Mouse (Mus musculus) MEL (cell line): ENCODE measurements around the gene C7. TPM values are rescaled to one million over a fixed set of nuclear protein-coding genes. Genes with fewer than 3 reads are reported as not detected.

ENCODE experiments used
- DNase-seq: peaks from one replicate; pipeline ENCODE4 v3.0.0; 2011; ENCODE audit warnings: low read depth, low spot score
- H3K27ac ChIP-seq: 2 replicates; pipeline ENCODE4 v1.5.1; 2012; ENCODE audit warnings: low read depth, mild to moderate bottlenecking, control low read depth, low read length, moderate library complexity; ENCODE audit not compliant: control insufficient read depth
- H3K27me3 ChIP-seq, 2 experiments: fragments of 150-350 bp in 1 of 2; sonication (generic) in 1 of 2; 2 replicates each; pipeline ENCODE4 v1.6.1; 2012; ENCODE audit warnings: low read length in 2 of 2, mild to moderate bottlenecking in 2 of 2, improper control_type of control experiment in 1 of 2, moderate library complexity in 1 of 2; ENCODE audit not compliant: insufficient read depth in 2 of 2, control insufficient read depth in 1 of 2
- H3K36me3 ChIP-seq, 2 experiments: 2 replicates each; pipeline ENCODE4 v1.6.1; 2012 to 2014; ENCODE audit warnings: low read length in 2 of 2, improper control_type of control experiment in 1 of 2, inconsistent platforms in 1 of 2, mild to moderate bottlenecking in 1 of 2; ENCODE audit not compliant: insufficient read depth in 2 of 2, control insufficient read depth in 1 of 2
- H3K4me1 ChIP-seq, 2 experiments: fragments of 150-350 bp in 1 of 2; sonication (generic) in 1 of 2; 2 replicates each; pipeline ENCODE4 v1.6.1; 2012; ENCODE audit warnings: low read length in 2 of 2, improper control_type of control experiment in 1 of 2, mild to moderate bottlenecking in 1 of 2; ENCODE audit not compliant: insufficient read depth in 2 of 2, control insufficient read depth in 1 of 2
- H3K4me3 ChIP-seq, 2 experiments: fragments of 150-350 bp in 1 of 2; sonication (generic) in 1 of 2; 2 replicates each; pipeline ENCODE4 v1.5.1; 2012; ENCODE audit warnings: low read depth in 2 of 2, low read length in 2 of 2, mild to moderate bottlenecking in 2 of 2, moderate library complexity in 2 of 2, control low read depth in 1 of 2, improper control_type of control experiment in 1 of 2; ENCODE audit not compliant: control insufficient read depth in 1 of 2, insufficient read depth in 1 of 2
- H3K79me2 ChIP-seq: 2 replicates; pipeline ENCODE4 v1.6.1; 2012; ENCODE audit warnings: mild to moderate bottlenecking, low read length, moderate library complexity; ENCODE audit not compliant: control insufficient read depth, poor library complexity, insufficient read depth
- H3K9ac ChIP-seq: 2 replicates; pipeline ENCODE4 v1.6.1; 2012; ENCODE audit warnings: low read depth, mild to moderate bottlenecking, control low read depth, low read length, moderate library complexity; ENCODE audit not compliant: control insufficient read depth, poor library complexity, severe bottlenecking
- H3K9me3 ChIP-seq: fragments of 150-350 bp; sonication (generic); replicated peaks from 2 replicates; pipeline ENCODE4 v1.6.1; 2012; ENCODE audit warnings: mild to moderate bottlenecking, low read length, improper control_type of control experiment, moderate library complexity; ENCODE audit not compliant: insufficient read depth
- BHLHE40 ChIP-seq: IDR thresholded peaks from 2 replicates; pipeline ENCODE4 v1.6.1; 2012; ENCODE audit warnings: low read depth, mild to moderate bottlenecking, inconsistent platforms, low read length, improper control_type of control experiment, borderline replicate concordance
- CTCF ChIP-seq, 3 experiments: IDR thresholded peaks in 2 of 3; conservative IDR thresholded peaks in 1 of 3; 2 replicates each; pipeline ENCODE4 v1.5.1; 2011 to 2012; ENCODE audit warnings: low read length in 3 of 3, low read depth in 2 of 3, mild to moderate bottlenecking in 2 of 3, improper control_type of control experiment in 1 of 3, inconsistent platforms in 1 of 3, mixed read lengths in 1 of 3, moderate library complexity in 1 of 3; ENCODE audit not compliant: control insufficient read depth in 1 of 3, insufficient read depth in 1 of 3, poor library complexity in 1 of 3, severe bottlenecking in 1 of 3
- EP300 ChIP-seq, 2 experiments: IDR thresholded peaks; 2 replicates each; pipeline ENCODE4 v1.6.1; 2011; ENCODE audit warnings: improper control_type of control experiment in 2 of 2, low read length in 2 of 2, low read depth in 1 of 2, mild to moderate bottlenecking in 1 of 2
- ETS1 ChIP-seq: IDR thresholded peaks from 2 replicates; pipeline ENCODE4 v1.6.1; 2012; ENCODE audit warnings: low read depth, mild to moderate bottlenecking, inconsistent platforms, low read length, improper control_type of control experiment, moderate library complexity
- GATA1 ChIP-seq: IDR thresholded peaks from 2 replicates; pipeline ENCODE4 v1.6.1; 2011; ENCODE audit warnings: low read depth, low read length, improper control_type of control experiment
- HCFC1 ChIP-seq: IDR thresholded peaks from 2 replicates; pipeline ENCODE4 v1.6.1; 2012; ENCODE audit warnings: low read depth, mild to moderate bottlenecking, inconsistent platforms, low read length, improper control_type of control experiment, moderate library complexity
- JUND ChIP-seq: IDR thresholded peaks from 2 replicates; pipeline ENCODE4 v1.6.1; 2011; ENCODE audit warnings: low read depth, mild to moderate bottlenecking, improper control_type of control experiment, low read length
- MAZ ChIP-seq: IDR thresholded peaks from 2 replicates; pipeline ENCODE4 v1.6.1; 2012; ENCODE audit warnings: low read depth, mild to moderate bottlenecking, inconsistent platforms, low read length, improper control_type of control experiment
- POLR2AphosphoS2 ChIP-seq: IDR thresholded peaks from 2 replicates; pipeline ENCODE4 v1.6.1; 2011; ENCODE audit warnings: low read length, improper control_type of control experiment
- RAD21 ChIP-seq: IDR thresholded peaks from 2 replicates; pipeline ENCODE4 v1.6.1; 2011; ENCODE audit warnings: mild to moderate bottlenecking, low read depth, low read length, improper control_type of control experiment
- RCOR1 ChIP-seq: IDR thresholded peaks from 2 replicates; pipeline ENCODE4 v1.6.1; 2012; ENCODE audit warnings: low read depth, mild to moderate bottlenecking, inconsistent platforms, low read length, improper control_type of control experiment
- SMC3 ChIP-seq: IDR thresholded peaks from 2 replicates; pipeline ENCODE4 v1.6.1; 2011; ENCODE audit warnings: low read depth, low read length, improper control_type of control experiment
- TAL1 ChIP-seq: IDR thresholded peaks from 2 replicates; pipeline ENCODE4 v1.6.1; 2012; ENCODE audit warnings: mild to moderate bottlenecking, inconsistent platforms, low read length, moderate library complexity, mixed read lengths
- TCF12 ChIP-seq: IDR thresholded peaks from 2 replicates; pipeline ENCODE4 v1.6.1; 2014; ENCODE audit warnings: low read depth, mild to moderate bottlenecking, inconsistent platforms, low read length, improper control_type of control experiment, moderate library complexity
- USF2 ChIP-seq, 2 experiments: IDR thresholded peaks; 2 replicates each; pipeline ENCODE4 v1.6.1; 2011 to 2012; ENCODE audit warnings: improper control_type of control experiment in 2 of 2, low read length in 2 of 2, borderline replicate concordance in 1 of 2, inconsistent platforms in 1 of 2, low read depth in 1 of 2, mild to moderate bottlenecking in 1 of 2; ENCODE audit not compliant: insufficient read depth in 1 of 2
- ZC3H11A ChIP-seq: IDR thresholded peaks from 2 replicates; pipeline ENCODE4 v1.6.1; 2012; ENCODE audit warnings: low read depth, mild to moderate bottlenecking, inconsistent platforms, low read length, improper control_type of control experiment
- ZMIZ1 ChIP-seq: IDR thresholded peaks from 2 replicates; pipeline ENCODE4 v1.6.1; 2012; ENCODE audit warnings: low read depth, mild to moderate bottlenecking, inconsistent platforms, low read length, improper control_type of control experiment, moderate library complexity
- polyA plus RNA-seq, 2 experiments: library from polyadenylated mRNA; stranded (reverse) in 1 of 2; unstranded in 1 of 2; fragments of >175 nt in 1 of 2; fragments of >200 nt in 1 of 2; gene quantifications; 2 replicates each; pipeline versions ENCODE4 v1.2.1 to v1.2.4; 2012; ENCODE audit warnings: low replicate concordance in 2 of 2, low read depth in 1 of 2; ENCODE audit not compliant: insufficient read length in 2 of 2, insufficient read depth in 1 of 2, missing spikeins in 1 of 2
- total RNA-seq: library from RNA; depleted of rRNA; stranded (reverse); fragments of 300-350 nt; gene quantifications from 2 replicates; pipeline ENCODE4 v1.2.3, GENCODE M21; 2012

Gene C7
- total and polyA plus RNA-seq, 3 experiments: not detected

DNA sequence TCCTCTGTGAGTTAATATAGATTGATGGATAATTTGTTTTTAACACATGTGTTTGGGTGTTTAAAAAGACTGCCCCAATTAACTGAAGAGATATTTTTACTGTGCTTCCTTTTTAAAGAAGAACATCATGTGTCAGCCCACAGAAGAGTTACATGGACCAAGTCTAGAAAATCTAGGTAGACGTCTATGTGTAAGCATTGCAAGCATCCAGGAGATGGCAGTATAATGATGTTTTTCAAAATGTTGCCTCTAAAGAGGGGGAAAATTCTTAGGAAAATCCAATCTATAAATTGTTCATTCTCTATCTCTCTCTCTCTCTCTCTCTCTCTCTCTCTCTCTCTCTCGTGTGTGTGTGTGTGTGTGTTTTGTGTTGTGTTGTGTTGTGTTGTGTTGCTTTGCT, 22.6 kb upstream of the C7 start:
- peak; percentile 47 for DNase-seq
- Histone ChIP-seq H3K27me3 (peaks cover 0 to 3% of the 10 kb centered on the region in 2 experiments; a peak in 1 of 4 replicates), H3K9me3 (no peaks in the 10 kb centered on the region), H3K79me2 (no peaks in the 10 kb centered on the region), H3K4me1 (no peaks in the 10 kb centered on the region), H3K4me3 (no peak overlapping the region), H3K9ac (no peak overlapping the region), H3K27ac (no peak overlapping the region)
- TF ChIP-seq SMC3: peak; percentile 74
- no peak for TF ChIP-seq EP300 (IDR thresholded peaks at IDR 0.05; ENCODE audit: low read depth in 1 of 2, low read length in 2 of 2)
- TF ChIP-seq ZC3H11A: peak; percentile 64
- TF ChIP-seq HCFC1: no peak
- no peak for TF ChIP-seq POLR2AphosphoS2
- TF ChIP-seq CTCF (IDR thresholded peaks at IDR 0.05 in 2 of 3, conservative IDR thresholded peaks at IDR 0.05 in 1 of 3; ENCODE audit: control insufficient read depth in 1 of 3, insufficient read depth in 1 of 3, low read depth in 2 of 3, low read length in 3 of 3, poor library complexity in 1 of 3, severe bottlenecking in 1 of 3): peak; percentile 2 to 68 (median 20); a peak in 3 of 6 replicates
- TF ChIP-seq RAD21: peak; percentile 80
- TF ChIP-seq TAL1: no peak
- no peak for TF ChIP-seq MAZ
- TF ChIP-seq, all 39 proteins: peak for 4
- H3K36me3 ChIP-seq: no peaks in the 10 kb centered on the region; a peak in 1 of 4 replicates

DNA sequence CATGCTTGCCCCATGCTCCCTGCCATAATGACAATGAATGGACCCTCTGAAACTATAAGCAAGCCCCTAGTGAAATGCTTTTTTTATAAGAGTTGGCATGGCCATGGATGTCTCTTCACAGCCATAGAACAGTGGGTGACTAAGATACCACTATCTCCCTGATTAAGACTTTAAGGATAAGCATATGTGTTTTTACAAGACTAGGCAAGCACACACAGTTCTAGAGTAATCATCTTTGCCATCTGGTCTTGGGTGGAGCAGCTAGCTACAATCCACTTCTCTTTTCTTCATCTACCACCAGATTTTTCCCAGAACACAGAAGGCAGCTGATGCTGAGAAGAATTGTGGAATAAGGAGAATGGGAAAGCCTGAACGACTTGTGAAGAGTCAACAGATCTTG, 17.7 kb upstream of the C7 start:
- Histone ChIP-seq H3K4me3 (no peak overlapping the region), H3K36me3 (no peaks in the 10 kb centered on the region; a peak in 1 of 4 replicates), H3K79me2 (no peaks in the 10 kb centered on the region), H3K4me1 (no peaks in the 10 kb centered on the region), H3K9me3 (no peaks in the 10 kb centered on the region), H3K27me3 (peaks cover 0 to 3% of the 10 kb centered on the region in 2 experiments; a peak in 1 of 4 replicates), H3K9ac (no peak overlapping the region), H3K27ac (no peak overlapping the region)
- DNase-seq: peak; percentile 46
- peak; percentile 77 to 82 for TF ChIP-seq EP300 (IDR thresholded peaks at IDR 0.05; ENCODE audit: low read depth in 1 of 2, low read length in 2 of 2)
- TF ChIP-seq JUND: no peak
- no peak for TF ChIP-seq BHLHE40
- TF ChIP-seq TCF12: peak; percentile 86
- no peak for TF ChIP-seq USF2 (IDR thresholded peaks at IDR 0.05; ENCODE audit: borderline replicate concordance in 1 of 2, insufficient read depth in 1 of 2, low read depth in 1 of 2, low read length in 2 of 2)
- TF ChIP-seq ETS1: 0 out of 2 replicates have a peak, but pooled peaks have one; percentile 32
- no peak for TF ChIP-seq ZMIZ1
- no peak for TF ChIP-seq SMC3
- peak; percentile 75; the same call in 1 of the 2 replicates for TF ChIP-seq RCOR1
- peak; percentile 78 for TF ChIP-seq GATA1
- peak; percentile 77 for TF ChIP-seq TAL1
